Mouse (Mus musculus) embryonic facial prominence, embryonic 12.5 days (tissue): Measurements from ENCODE around the gene Rnf115. TPM values are rescaled to one million over a fixed set of nuclear protein-coding genes. Genes with fewer than 3 reads are reported as not detected.

Source experiments
- ATAC-seq: fragments of 200-750 bp; cut with Nextera tagmentation; 2 replicates; pipeline ENCODE4 v1.8.0; 2017; ENCODE audit not compliant: insufficient number of reproducible peaks, insufficient read depth, low FRiP score, low TSS enrichment
- H3K27ac ChIP-seq: fragments of 300-500 bp; sonication (generic); 2 replicates; pipeline ENCODE4 v1.5.1; 2016; ENCODE audit warnings: mild to moderate bottlenecking
- H3K27me3 ChIP-seq: fragments of 300-500 bp; sonication (generic); 2 replicates; pipeline ENCODE4 v1.6.1; 2016; ENCODE audit warnings: mild to moderate bottlenecking, moderate library complexity
- H3K36me3 ChIP-seq: fragments of 300-500 bp; sonication (generic); 2 replicates; pipeline ENCODE4 v1.6.1; 2016; ENCODE audit warnings: mild to moderate bottlenecking
- H3K4me1 ChIP-seq: fragments of 300-500 bp; sonication (generic); 2 replicates; pipeline ENCODE4 v1.6.1; 2016
- H3K4me2 ChIP-seq: fragments of 300-500 bp; sonication (generic); replicated peaks from 2 replicates; pipeline ENCODE4 v1.6.1; 2016; ENCODE audit warnings: mild to moderate bottlenecking, moderate library complexity
- H3K4me3 ChIP-seq: fragments of 300-500 bp; sonication (generic); 2 replicates; pipeline ENCODE4 v1.5.1; 2016; ENCODE audit warnings: mild to moderate bottlenecking
- H3K9ac ChIP-seq: fragments of 300-500 bp; sonication (generic); 2 replicates; pipeline ENCODE4 v1.6.1; 2016; ENCODE audit warnings: mild to moderate bottlenecking, moderate library complexity
- H3K9me3 ChIP-seq: fragments of 300-500 bp; sonication (generic); 2 replicates; pipeline ENCODE4 v1.6.1; 2016; ENCODE audit warnings: mild to moderate bottlenecking, moderate library complexity
- WGBS: fragments of 180-500 bp; shearing (Covaris S2); methylation state at CpG from one replicate; pipeline ENCODE4 v1.1.7; 2016; 5-methylcytosine and 5-hydroxymethylcytosine counted together
- polyA plus RNA-seq: library from polyadenylated mRNA; unstranded; fragments of >200 nt; fragmentation: Nextera tagmentation; extraction: Ambion mirVana; gene quantifications from 2 replicates; pipeline ENCODE4 v1.2.1, GENCODE M21; 2016

Rnf115 gene
- polyA plus RNA-seq, 1 experiment from 2014 or later = 70.3 TPM

DNA sequence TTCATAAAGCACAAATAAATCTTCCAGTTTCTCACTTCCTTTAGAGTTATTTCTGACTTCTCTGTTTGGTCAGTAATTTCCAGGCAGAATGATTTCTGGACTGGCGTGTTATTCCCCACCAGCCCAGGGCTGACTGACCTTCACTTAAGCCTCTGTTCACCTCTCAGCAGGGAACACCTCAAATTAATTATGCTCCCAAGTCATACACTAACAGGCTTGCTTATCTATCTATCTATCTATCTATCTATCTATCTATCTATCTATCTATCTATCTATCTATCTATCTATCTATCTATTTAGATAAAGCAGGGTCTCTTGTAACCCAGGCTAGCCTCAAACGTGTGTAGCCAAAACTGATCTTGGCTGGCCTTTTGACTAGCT, 18.8 kb upstream of the Rnf115 start:
- H3K9ac ChIP-seq = peak overlapping the region; percentile 68; the same call in 1 of the 2 replicates
- 44% methylated on average over 2 of the region's 2 CpGs for WGBS
- no peaks in the 10 kb centered on the region for H3K9me3 ChIP-seq
- no peak overlapping the region for H3K27ac ChIP-seq
- peak overlapping the region; percentile 85 for H3K4me2 ChIP-seq
- ATAC-seq = no peak
- H3K36me3 ChIP-seq = peaks cover 66% of the 10 kb centered on the region
- no peak overlapping the region; the same call in 1 of the 2 replicates for H3K4me3 ChIP-seq
- H3K4me1 ChIP-seq = peaks cover 5% of the 10 kb centered on the region; the same call in 1 of the 2 replicates
- H3K27me3 ChIP-seq = 0 out of 2 replicates have a peak, but pooled peaks cover 5% of the 10 kb centered on the region

DNA sequence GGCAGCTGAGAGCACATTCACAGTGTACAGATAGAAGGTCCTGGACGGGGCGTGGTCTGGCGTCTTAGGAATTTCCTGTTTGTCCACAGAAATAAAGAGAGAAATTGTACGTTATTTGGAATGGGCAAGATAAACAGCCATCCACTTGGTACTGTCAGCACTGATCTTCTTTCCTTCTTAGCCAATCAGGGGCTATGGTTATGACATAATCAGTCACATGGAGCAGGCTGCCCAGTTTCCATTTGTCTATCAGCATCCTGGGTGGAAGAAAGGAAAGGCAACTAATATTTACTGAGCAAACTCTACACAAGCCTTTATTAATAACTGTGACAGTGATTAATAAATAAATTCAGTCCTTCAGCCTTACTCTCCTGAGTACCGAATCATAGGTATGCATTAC, 13.2 kb upstream of the Rnf115 start:
- H3K4me1 ChIP-seq = no peaks in the 10 kb centered on the region
- 87% methylated on average over 5 of the region's 5 CpGs for WGBS
- no peak for ATAC-seq
- H3K9me3 ChIP-seq = no peaks in the 10 kb centered on the region
- no peaks in the 10 kb centered on the region for H3K27me3 ChIP-seq
- no peak overlapping the region for H3K4me3 ChIP-seq
- no peak overlapping the region for H3K9ac ChIP-seq
- no peak overlapping the region for H3K4me2 ChIP-seq
- no peak overlapping the region for H3K27ac ChIP-seq
- H3K36me3 ChIP-seq = peaks cover 69% of the 10 kb centered on the region

DNA sequence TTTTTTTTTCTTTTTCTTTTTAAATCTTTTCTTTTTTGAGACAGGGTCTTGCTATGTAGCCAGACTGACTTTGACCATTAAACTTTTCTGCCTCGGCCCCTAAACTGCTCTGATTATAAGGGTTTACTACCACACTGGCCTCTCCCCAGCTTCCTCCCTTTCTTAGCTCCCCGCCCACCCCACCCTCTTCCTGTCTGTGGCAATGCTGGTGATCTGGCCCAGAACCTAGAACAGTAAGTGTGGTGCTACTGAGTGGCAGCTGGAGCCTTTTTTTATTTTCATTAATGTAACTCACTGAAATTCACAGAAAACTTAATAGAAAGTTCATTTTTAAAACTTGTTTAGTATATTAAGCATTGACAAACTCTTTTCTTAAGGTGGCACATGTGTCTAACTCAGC, 11.6 kb upstream of the Rnf115 start:
- H3K36me3 ChIP-seq = peaks cover 57% of the 10 kb centered on the region
- no peak overlapping the region for H3K9ac ChIP-seq
- ATAC-seq = no peak
- H3K4me1 ChIP-seq = no peaks in the 10 kb centered on the region
- no peak overlapping the region for H3K4me2 ChIP-seq
- WGBS = 81% methylated on average over 2 of the region's 2 CpGs
- H3K4me3 ChIP-seq = no peak overlapping the region
- no peaks in the 10 kb centered on the region for H3K9me3 ChIP-seq
- no peaks in the 10 kb centered on the region for H3K27me3 ChIP-seq
- no peak overlapping the region for H3K27ac ChIP-seq

DNA sequence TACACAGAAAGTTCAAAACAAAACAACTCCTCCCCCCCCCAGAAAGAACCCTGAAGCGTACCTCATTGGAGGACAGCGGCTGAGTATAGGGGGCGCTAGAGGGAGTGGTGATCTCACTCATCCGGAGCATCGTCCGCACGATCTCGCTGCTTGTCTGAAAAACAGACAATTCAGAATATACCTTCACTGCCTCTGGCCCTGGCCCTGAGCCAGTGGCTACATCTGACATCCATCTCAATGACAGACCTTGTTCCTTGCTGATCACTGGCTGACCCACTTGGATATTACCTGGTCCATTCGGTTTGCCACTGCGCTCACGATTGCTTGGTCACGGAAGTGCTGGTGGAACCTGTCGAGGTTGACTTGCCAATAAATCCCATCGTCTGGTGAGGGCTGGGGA, 8.3 kb upstream of the Rnf115 start:
- Histone ChIP-seq H3K4me3 (no peak overlapping the region), H3K27me3 (no peaks in the 10 kb centered on the region), H3K36me3 (peaks cover 53% of the 10 kb centered on the region), H3K9me3 (no peaks in the 10 kb centered on the region), H3K27ac (no peak overlapping the region), H3K4me2 (0 out of 2 replicates have a peak overlapping the region, but pooled peaks have one; percentile 21), H3K4me1 (no peaks in the 10 kb centered on the region), H3K9ac (no peak overlapping the region)
- WGBS = 38% methylated on average over 14 of the region's 14 CpGs
- no peak for ATAC-seq

DNA sequence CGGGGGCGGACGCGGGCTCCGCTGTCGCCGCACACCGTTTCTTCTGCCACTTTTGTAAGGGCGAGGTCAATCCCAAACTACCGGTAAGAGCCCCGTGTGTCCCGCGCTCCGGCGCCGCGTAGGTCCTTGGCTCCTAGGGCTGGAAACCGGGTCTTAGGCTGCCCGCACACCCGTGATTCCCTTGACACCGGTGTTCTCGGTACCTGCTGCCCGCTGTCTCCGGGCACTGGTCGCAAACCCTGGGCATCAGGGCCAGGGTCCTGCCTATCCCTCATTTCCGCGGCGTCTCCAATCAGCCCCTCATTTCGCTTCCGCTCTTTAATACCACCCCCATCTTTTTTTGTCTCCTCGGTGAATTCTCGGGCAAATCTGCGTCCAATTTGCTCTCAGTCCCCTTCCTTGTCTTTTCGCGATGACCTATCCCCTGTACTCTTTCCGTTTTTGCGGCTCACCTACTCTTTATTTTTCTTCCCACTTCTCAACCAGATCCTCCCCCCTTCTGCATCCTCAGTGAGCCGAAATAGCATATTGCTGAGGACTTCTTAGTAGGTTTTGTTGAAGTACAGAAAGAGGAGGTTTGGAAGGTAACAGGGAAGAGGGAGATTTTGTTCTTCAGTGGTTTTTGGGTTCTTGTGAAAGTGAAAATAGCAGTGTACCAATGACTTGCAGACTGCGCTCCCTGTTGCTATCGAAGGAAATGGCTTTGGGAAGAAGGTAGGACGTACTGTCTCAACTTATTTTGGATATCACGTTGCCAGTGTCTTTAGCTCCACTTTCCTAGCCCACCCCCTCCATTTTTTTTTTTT, 567 bp downstream of the Rnf115 start:
- Histone ChIP-seq H3K27ac (peak overlapping the region; percentile 83), H3K36me3 (peaks cover 13% of the 10 kb centered on the region), H3K27me3 (no peaks in the 10 kb centered on the region), H3K4me1 (peaks cover 14% of the 10 kb centered on the region; the same call in 1 of the 2 replicates), H3K9me3 (no peaks in the 10 kb centered on the region), H3K9ac (peak overlapping the region; percentile 84), H3K4me3 (peak overlapping the region; percentile 77), H3K4me2 (peak overlapping the region; percentile 67)
- under 1% methylated on average over 42 of the region's 42 CpGs for WGBS
- ATAC-seq = 0 out of 2 replicates have a peak, but pooled peaks have one; percentile 25

DNA sequence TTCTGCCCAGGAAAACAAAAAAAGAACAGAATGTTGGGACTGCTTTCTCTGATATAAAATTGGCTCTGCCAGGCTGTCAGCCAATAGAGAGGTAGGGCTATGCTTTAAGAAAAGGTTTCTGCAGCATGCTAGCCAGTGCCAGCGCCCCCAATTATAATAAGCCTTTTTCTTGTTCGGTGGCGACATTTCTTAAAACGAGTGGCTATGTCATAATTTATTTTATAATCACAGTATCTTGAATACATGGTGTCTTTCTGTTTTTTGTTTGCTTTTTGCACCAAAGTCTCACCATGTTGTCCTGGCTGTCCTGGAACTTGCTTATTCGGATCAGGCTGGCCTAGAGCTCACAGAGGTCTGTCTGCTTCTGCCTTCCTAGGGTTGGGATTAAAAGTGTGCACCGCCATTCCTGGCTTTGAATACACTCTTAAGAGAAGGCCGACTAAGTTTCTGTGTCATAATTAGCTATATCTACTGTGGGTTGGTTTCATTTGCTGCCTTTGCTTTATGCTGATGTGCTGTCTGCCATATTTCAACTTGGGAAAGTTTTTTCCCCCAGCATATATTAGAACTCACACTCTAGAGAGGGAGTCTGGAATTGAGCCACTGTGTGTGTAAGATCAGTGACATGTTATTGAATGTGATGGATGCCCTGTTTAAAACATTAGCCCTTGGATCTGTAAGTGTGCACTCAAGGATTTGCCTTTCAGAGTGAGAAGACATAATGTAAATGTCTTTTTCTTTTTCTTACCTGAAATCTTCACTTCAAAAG, 1.4 kb downstream of the Rnf115 start:
- Histone ChIP-seq H3K4me2 (peak overlapping the region; percentile 67), H3K27me3 (no peaks in the 10 kb centered on the region), H3K9ac (peak overlapping the region; percentile 84; the same call in 1 of the 2 replicates), H3K4me3 (peak overlapping the region; percentile 77), H3K9me3 (no peaks in the 10 kb centered on the region), H3K27ac (peak overlapping the region; percentile 83; the same call in 1 of the 2 replicates), H3K4me1 (peaks cover 14% of the 10 kb centered on the region; the same call in 1 of the 2 replicates), H3K36me3 (peaks cover 7% of the 10 kb centered on the region; the same call in 1 of the 2 replicates)
- no peak for ATAC-seq
- 47% methylated on average over 7 of the region's 7 CpGs for WGBS

DNA sequence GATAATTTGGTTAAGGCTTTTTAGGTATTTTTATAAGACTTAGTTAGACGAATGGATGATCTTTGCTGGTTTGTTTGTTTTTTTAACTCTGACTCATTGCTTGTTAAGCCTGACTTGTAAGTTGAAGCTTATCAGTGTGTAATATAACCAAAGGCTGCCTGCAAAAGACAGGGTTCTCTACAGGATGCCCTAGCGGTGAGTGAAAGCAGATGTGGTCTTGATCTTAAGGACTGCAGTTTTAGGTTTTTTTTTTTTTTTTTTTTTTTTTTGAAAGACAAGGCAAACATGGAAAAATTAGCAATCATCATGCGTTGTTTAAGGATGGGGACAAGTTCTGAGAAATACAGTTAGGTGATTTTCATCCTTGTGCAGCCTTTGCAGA, 1.9 kb downstream of the Rnf115 start:
- Histone ChIP-seq H3K36me3 (peaks cover 2% of the 10 kb centered on the region; the same call in 1 of the 2 replicates), H3K4me2 (peak overlapping the region; percentile 67; the same call in 1 of the 2 replicates), H3K9ac (no peak overlapping the region), H3K27ac (no peak overlapping the region), H3K27me3 (no peaks in the 10 kb centered on the region), H3K4me1 (peaks cover 15% of the 10 kb centered on the region), H3K9me3 (no peaks in the 10 kb centered on the region), H3K4me3 (no peak overlapping the region)
- WGBS = 34% methylated on average over 3 of the region's 3 CpGs
- no peak for ATAC-seq

DNA sequence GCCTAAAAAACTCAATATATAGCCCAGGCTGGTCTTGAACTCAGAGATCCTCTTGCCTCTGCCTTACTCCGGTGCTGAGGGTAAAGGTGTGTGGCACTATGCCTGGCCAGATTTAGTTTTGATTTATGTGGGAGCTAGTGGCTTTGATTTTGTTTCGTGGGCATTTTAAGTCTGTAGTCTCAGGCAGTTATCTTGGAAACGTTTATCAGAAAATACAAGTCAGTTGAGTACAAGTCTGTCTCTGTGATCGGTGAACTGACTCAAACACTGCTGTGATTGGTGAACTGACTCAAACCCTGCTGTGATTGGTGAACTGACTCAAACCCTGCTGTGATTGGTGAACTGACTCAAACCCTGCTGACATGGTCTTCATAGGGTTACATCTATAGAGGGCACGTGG, 3.3 kb downstream of the Rnf115 start:
- H3K9me3 ChIP-seq = no peaks in the 10 kb centered on the region
- no peaks in the 10 kb centered on the region for H3K36me3 ChIP-seq
- 75% methylated on average over 5 of the region's 5 CpGs for WGBS
- no peak overlapping the region for H3K4me3 ChIP-seq
- no peak overlapping the region for H3K9ac ChIP-seq
- ATAC-seq = no peak
- H3K4me2 ChIP-seq = no peak overlapping the region
- H3K4me1 ChIP-seq = peaks cover 20% of the 10 kb centered on the region
- no peak overlapping the region for H3K27ac ChIP-seq
- H3K27me3 ChIP-seq = no peaks in the 10 kb centered on the region

DNA sequence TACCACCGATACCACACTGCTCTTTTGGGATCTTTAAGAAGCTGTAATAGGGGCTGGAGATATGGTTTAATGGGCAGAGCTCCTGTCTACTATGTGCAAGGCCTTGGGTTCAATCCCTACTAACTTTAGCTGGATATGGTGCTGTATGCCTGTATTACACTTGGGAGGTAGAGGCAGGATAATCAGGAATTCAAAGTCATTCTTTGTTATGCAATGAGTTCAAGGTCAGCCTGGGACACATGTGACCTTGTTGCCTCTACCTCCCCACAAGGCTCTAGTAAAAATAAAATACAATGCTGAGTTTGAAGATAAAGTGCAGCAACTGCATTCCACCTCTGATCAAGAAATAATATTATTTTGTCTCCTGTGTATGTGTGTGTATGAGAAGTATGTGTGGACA, 6.5 kb downstream of the Rnf115 start:
- H3K27me3 ChIP-seq = no peaks in the 10 kb centered on the region
- no peak for ATAC-seq
- H3K4me2 ChIP-seq = no peak overlapping the region
- peaks cover 12% of the 10 kb centered on the region for H3K4me1 ChIP-seq
- H3K9ac ChIP-seq = no peak overlapping the region
- H3K4me3 ChIP-seq = no peak overlapping the region
- no peaks in the 10 kb centered on the region for H3K9me3 ChIP-seq
- WGBS = 92% methylated on average over 1 of the region's 1 CpGs
- no peak overlapping the region for H3K27ac ChIP-seq
- H3K36me3 ChIP-seq = no peaks in the 10 kb centered on the region

DNA sequence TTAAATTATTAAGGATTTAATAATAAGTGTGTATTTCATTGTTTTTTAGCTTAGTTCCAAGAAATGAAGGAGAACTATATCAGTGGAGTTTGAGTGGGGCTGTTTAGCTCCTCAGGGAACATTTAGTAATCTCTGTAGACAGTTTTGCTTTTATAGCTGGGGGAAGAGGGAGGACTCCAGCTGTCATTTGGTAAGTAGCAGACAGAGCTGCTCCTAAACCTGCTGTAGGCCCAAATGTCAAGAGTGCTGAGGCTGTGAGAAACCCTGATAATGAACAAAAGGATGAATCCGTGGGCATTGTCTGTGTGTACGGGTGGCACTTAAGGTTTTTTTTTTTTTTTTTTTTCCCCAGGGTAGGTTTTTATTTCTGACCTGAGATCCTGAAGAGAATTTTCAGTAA, 7.7 kb downstream of the Rnf115 start:
- H3K9ac ChIP-seq = no peak overlapping the region
- H3K4me2 ChIP-seq = no peak overlapping the region
- H3K9me3 ChIP-seq = no peaks in the 10 kb centered on the region
- 80% methylated on average over 2 of the region's 2 CpGs for WGBS
- no peaks in the 10 kb centered on the region for H3K36me3 ChIP-seq
- no peak for ATAC-seq
- H3K27me3 ChIP-seq = no peaks in the 10 kb centered on the region
- H3K27ac ChIP-seq = no peak overlapping the region
- peaks cover 5% of the 10 kb centered on the region; the same call in 1 of the 2 replicates for H3K4me1 ChIP-seq
- no peak overlapping the region for H3K4me3 ChIP-seq

DNA sequence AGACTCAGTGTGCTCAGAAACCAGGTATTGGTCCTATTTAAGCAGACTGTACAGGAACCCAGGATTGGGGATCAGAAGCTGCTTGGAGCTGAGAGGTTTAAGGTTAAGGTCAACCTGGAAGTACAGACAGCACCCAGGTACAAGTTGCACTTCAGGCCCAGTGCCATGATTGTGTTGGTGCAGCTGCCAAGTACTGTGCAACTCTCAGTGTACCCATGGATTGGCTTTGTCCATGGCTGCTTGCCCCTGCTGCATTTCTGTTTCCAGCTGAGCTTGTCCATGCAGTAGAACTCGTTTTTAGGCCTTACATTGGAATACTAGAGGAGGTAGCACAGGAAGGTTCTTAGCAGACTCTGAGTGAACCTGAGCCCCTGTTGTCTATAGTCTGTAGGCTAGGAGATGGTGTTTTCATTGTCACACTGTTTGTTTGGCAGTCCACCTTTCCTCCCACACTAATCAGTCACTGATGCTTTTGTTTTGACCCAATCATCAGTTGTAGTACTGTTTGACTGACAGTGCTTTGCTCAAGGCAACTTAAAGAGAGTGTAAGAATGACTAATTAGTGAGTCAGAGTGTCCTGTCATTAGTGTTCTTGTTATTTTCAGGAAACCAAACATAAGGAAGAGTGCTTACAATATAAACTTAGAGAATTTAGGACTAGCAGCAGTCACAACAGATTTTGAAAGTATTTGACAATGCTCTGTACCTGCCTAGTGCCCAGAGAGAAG, 9.7 kb downstream of the Rnf115 start:
- Histone ChIP-seq H3K4me3 (no peak overlapping the region), H3K27ac (no peak overlapping the region), H3K4me2 (no peak overlapping the region), H3K9ac (no peak overlapping the region), H3K4me1 (peaks cover 5% of the 10 kb centered on the region; the same call in 1 of the 2 replicates), H3K27me3 (no peaks in the 10 kb centered on the region), H3K36me3 (no peaks in the 10 kb centered on the region), H3K9me3 (no peaks in the 10 kb centered on the region)
- no peak for ATAC-seq
- 61% methylated on average over 1 of the region's 1 CpGs for WGBS
